Mouse (Mus musculus) WW6 (cell line): ENCODE data around the gene Nbea.

Experiments used
- DNase-seq: peaks from one replicate; pipeline ENCODE4 v3.0.0-alpha.2; 2013; ENCODE audit warnings: low read depth, low spot score

Nbea gene

DNA sequence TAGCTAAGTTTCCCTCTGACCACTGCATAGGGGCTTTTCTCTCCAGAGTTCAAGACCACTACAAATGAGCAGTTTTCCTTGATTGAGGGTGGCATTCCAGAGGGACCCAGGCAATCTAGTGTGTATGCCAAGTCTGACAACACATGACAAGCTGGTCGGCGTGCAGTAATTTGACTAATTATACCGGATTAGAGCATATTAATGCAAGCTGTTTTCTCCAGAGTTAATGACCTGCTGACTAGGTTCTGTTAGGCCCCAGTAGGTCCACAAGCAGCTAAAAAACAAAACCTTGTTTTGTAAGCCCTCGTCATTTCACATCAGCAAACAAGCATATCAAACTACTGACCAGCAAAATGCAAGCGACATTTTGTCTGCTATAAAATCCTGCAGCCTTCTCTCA is 432.1 kb downstream of the Nbea start:
- DNase-seq, result no peak

DNA sequence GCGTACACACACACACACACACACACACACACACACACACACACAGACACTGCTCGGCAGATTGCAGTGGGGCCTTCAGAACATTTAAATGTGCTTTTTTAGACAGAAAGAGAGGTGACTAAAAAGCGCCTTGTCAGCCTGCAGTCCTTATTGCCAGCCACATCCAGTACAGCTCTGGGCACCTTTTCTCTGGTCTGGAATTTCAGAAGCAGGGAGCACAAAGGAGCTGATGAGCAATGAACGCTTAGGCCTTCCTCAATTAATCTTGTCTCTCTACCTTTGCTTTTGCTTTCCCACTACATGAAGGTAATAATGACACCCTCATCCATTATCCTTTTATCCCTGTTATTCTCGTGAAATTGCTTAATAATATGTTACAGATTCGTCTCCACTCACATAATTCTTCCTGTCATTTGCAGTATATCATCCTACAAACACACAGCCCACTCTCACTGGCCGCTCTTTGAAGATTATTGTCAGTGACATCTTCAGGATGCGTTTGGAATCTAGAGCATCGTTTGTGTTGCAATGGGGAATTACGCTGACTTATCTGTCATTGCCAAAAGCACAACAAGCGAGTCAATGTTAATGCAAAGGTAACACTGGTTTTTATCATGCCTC is 432.9 kb downstream of the Nbea start:
- DNase-seq, result no peak

DNA sequence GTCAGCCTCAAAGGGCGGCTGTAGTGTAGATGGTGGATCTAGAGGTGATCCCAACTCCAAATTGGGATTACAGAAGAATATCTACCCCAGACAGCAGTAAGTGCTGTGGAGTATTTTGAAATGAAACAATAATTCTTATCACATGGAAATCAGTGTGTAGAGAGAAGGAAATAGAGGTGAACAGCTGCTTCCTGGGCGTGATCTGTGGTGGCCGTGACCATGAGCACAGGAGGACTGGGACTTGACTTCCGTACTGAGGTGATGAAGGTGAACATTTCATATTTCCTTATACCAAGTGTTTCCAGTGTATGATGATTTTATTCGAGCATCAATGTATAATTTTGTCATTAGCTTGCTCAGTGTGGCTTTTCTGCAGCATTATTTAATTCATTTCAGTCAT is 439.6 kb downstream of the Nbea start:
- DNase-seq, result no peak

DNA sequence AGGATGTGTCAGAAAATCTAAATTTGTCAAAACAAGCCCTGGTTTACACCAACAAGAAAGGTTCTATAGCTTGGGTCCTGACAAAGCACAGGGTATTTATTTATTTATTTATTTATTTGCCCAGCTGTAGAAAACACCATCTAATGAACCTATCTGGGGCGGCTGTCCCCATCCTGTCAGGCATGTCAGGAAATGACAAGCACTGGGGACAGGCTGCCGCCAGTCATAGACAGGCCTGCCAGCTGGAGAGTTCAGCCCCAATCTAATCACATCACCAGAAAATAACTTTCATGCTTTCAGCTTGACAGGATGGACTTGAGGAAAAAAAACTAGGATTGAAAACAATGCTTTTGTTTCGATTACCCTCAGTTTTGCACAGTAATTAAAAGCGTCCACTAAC is 440.8 kb downstream of the Nbea start:
- no peak for DNase-seq

DNA sequence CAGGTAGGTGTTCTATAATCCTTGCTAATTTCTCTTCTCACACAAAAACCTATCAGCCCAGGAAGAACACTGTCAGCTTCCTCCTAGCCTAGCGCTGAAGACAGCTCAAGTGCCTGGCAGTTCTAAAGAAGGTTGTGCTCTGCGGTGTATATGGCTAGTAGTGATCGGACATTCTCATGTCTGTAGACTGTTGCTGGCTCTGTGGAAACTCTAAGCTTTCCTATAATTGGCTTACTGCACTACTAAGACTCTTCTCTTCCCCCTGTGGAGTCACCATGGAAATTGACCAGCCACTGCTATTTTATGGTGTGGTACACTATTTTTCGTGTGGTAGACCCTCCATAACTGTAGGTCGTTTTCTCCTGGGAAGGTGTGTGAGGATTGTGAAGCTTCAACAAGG is 441.3 kb downstream of the Nbea start:
- no peak for DNase-seq

DNA sequence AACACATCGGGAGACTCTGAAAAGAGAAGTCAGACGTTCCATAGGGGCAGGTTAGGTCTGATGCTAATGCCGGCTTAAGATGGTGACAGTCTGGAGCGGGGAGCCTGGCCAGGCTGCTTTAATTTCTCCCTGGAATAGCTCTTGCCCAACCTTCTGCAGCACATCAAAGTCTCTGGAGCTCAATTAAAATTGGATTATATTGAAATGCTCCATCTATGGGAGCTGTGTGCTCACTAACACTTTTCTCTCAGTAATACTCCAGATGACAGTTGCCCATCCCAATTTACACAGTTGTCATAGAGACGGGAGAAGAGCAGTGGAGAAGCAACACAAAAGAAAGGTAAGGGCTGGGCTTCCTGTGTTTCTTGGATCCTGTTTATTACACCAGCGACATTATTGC is 442.1 kb downstream of the Nbea start:
- DNase-seq, result no peak

DNA sequence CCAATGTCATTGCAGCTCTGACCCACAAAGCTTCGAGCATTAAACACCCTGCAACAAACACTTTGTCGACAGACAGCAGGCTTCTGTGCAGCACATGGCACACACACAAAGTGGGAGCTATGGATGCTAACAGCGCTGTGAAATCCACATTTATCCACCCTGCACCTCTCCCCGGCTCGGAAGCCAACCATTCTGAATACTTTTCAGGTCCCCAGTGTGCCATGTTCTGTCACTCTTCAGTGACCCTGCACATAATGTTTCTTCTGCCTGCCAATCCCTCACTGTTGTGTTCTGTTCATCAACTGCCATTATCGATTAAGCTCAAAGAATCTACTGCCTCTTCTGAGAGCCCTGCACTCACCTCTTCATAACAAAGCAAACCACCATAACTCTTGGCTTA is 449.8 kb downstream of the Nbea start:
- DNase-seq, result no peak

DNA sequence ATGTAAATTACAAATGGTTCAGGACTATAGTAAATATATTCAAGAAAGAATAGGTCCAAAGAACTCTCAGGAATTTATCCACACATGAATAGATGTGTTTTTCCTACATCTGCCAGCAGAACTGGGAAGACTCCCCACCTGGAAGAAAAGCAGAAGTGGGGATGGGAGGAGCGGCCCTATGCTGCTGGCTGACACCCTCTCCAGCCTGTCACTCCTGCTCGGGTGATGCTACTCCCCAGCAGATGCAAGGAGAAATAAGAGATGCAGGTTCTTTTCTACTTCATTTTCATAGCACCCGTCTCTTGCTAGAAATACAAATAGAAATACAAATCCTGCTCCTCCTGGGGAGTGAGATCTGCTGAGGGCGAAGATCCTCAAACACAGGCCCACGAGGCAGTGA is 453.0 kb downstream of the Nbea start:
- DNase-seq, result no peak

DNA sequence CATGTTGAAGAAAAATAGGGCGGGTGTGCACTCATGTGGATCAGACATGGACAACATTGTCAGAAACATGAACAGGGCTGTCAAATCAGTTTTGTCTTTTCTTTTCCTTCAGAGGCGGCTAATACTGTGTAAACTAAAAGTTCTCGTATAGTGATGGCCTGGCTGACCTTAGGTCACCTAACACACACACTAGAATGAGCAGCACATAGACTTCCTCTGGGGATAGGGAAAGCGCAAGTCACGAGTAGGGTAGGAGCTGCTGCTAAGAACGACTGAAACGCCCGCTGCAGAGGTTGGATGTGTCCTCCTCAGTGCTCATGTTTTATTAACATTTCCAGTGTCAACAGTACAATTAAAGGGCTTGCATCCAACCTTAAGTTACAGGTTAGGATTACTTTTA is 453.4 kb downstream of the Nbea start:
- no peak for DNase-seq

DNA sequence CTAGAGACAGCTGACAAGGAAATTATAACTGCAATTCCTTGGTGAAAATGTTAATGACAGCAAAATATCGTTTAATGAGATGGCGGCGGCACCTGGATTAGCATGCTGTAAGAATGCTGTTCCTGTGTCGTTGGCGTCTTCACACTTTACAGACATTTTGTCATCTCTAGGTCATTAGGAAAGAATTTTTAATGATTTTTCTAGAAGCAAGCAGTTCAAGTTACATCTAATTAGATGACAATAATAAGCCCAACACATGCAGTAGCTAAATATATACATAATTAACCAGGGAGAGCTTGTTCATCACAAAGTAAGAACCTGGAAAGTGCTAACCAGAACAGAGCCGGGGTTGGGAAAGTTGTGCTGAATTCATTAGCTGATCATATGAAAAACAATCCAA is 469.2 kb downstream of the Nbea start:
- no peak for DNase-seq

DNA sequence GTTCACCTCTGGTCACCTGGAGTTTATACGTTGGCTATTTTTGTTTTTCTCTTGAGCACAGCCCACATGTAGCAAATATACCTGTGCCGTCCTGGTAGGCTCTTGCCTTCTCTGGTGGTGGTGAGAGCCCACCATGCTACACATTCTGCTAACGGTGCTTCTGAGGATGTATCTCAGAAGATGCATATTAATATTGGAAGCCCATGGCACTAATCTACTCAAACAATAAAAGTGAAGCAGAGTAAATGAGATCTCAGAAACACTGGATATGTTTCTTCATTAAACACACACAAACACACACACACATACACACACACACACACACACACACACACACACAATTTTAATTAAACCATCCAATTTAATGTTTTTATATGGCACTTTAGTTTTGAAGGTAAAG is 469.6 kb downstream of the Nbea start:
- DNase-seq, result no peak

DNA sequence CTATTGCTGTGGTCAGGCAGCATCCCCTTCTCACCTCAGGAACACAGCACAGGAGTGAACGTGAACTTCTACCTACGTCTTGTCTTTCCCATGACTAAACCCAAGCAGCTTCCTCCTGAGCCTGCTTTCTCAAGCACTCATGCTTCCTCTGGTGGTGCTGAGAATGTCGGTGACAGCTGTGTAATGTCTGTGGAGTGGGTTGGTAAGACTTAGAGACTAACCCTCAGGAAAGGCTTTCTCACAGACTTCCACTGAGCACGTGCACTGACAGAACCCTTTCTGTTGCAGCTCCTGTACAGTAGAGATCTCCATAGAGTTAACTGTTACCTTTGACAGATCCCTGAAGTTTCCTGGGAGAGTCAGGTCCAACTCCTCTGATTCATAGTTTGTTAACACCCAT is 473.2 kb downstream of the Nbea start:
- DNase-seq, result no peak

DNA sequence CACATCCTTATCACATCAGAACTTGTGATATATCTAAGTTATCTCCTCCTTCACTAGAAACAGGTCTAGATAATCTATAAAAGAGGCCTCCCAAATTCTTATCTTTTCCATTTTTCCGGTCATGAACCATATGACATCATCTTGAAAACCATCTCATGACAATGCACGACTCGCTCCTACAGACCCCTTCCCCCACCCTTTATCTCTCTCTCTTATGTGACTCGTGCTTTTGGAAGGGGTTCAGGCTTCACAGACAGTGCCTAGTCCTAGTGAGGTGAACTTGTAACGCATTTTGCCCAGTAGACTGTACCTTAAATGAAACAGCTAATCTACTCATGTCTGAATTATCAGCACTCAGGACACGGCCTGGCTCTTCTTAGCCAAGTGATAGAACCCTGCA is 481.9 kb downstream of the Nbea start:
- DNase-seq, result no peak

DNA sequence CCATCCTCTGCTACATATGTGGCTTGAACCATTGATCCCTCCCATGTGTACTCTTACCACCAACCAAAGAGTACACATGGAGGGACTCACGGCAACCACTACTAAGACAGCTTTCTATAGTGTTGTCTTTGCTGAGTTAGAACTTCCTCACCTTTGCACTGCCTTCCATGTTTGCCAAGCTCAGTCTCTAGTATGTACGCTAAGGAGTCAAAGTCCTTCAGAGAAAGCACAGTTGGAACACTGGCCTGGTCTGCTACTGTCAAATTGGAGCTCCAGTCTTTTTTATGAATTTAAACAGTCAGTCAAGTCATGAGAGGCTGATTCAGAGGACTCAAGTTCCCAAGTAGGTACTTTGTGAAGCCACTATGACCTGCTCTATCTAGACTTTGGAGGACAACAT is 486.3 kb downstream of the Nbea start:
- no peak for DNase-seq

DNA sequence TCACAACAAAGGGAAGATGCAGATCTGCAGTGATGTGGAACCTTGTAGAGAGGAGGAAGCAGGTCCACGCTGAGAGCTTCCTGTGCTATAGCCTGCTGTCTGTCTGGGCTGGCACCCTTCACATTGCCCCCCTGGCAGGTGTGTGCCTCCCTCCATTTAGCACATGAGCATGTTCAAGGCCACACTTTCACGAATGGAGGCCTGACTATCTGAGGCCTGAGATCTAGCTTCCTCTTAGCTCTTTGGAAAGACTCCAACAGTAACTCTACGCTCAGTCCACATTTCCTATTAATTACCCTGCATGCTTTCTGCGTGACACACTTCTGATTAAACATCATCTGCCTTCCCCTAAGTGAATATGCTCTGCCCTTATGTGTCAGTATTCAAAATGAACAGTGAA is 490.4 kb downstream of the Nbea start:
- DNase-seq, result no peak

DNA sequence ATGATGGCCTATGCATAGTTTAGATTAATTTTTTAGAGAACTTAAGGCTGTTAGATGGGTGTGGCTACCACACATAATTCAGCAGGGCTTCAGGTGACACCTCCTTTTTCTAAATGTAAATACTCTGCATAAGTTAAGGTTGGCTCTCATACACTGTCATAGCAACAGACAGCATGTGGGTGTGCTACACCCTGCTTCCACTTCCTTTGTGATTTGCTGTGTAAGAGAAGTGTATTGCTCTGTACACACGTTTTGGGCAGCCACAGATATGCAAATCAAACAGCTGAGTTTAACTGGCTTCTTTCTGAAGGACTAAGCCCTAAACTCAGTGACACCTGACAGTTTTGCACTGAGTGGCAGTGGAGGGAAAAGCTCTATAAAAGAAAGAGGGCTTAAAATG is 495.4 kb downstream of the Nbea start:
- DNase-seq, result no peak

DNA sequence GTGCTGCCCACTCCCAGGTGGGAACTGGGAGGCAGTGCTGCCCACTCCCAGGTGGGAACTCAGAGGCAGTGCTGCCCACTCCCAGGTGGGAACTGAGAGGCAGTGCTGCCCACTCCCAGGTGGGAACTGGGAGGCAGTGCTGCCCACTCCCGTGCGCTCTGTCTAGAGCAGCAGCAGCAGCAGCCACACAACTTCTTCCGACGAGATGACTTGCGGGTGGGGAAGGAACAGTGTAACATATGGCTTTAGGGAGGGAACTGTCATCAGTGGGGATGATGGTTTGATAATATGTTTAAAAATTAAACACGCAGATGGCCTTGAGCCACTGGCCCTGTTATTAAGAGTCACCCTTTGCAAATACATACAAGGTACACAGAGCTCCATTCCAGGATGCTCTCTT is 496.5 kb downstream of the Nbea start:
- no peak for DNase-seq

DNA sequence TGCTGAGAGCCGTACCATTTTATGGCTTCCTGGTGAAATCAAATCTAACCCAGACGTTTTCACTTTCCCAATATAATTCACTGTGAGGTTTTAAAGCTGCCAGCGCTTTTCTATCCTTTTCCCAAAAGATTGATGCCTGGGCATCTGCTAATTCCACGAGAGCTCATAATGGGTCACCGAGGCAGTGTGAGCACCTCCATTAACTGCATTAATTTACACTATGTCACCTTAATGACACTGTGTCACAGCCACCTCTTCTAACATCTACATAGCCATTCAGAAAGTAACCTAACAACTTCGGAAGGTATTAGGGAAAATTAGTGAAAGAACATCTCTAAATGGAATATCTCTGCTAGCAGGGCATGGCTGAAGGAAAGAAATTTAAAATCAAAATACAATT is 497.9 kb downstream of the Nbea start:
- DNase-seq, result no peak

DNA sequence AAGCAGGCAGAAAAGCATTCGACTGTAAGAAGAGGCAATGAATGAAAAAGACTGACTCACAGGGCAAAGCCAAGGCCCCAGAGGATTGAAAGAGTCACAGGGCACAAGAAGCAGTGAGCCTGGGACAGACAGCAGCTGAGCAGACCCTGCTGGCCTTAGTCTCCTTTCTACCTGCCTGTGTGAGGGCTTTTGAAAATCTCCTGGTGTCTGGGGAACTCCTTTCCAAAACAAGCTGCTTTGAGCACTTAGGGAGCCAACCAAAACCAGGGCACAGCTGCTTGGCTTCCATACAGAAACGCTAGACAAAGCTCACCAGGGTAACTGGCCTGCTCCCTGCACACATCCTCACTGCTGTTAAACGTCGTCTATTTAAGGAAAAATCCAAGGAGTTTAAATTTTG is 498.6 kb downstream of the Nbea start:
- no peak for DNase-seq

DNA sequence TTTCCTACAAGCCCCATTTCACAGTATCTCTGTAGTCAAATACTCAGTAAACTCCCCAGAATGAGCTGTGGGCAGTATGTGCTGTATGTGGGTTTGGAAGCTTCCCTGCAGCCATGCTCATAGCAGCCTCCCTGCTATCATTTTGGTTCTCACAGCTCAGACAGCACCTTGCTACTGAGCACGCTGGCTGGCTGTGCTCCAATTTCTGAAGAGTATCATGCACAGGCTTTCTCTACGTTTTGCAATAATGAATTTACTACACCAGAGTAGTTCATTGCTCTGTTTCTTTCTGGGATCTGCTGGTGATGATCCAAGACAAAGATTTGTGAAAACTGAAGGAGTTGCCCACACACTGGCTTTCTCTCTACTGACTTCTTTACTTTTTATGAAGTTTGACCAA is 505.8 kb downstream of the Nbea start:
- no peak for DNase-seq

DNA sequence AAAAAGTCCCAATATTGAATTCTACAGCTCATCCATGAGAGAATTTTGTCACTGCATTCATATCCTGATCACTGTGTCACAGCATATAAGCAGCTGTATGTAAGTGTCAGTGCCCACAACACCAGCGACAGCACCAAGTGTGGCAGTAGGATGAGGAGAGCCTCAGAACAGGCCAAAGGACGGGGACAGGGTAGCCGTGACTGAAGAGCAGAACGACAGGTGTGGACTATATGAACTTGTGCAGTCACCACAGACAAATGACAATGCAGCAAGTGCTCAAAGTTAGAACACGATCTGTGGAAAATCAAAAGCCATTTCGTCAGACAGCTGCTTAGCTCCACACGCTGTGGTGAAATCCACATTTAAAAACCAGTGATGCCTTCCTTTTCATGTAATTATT is 509.3 kb downstream of the Nbea start:
- DNase-seq, result no peak

DNA sequence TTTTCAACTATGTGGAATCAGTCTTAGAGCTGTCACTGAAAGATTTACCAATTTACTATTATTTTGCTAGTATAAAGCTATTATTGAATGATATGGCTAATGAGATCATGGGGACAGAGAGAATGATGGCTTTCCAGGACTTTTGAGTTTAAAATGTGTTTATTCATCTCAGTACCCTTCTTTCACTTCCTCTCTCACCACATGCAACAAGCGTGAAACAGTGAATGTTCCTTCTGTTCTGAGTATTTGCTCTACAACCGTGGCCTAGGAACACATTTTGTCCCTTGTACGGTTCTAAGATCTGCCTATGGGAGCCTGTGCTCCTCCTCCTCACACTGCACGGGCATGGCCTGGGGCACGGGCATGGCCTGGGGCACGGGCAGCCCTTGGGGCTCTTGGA is 516.5 kb downstream of the Nbea start:
- no peak for DNase-seq

DNA sequence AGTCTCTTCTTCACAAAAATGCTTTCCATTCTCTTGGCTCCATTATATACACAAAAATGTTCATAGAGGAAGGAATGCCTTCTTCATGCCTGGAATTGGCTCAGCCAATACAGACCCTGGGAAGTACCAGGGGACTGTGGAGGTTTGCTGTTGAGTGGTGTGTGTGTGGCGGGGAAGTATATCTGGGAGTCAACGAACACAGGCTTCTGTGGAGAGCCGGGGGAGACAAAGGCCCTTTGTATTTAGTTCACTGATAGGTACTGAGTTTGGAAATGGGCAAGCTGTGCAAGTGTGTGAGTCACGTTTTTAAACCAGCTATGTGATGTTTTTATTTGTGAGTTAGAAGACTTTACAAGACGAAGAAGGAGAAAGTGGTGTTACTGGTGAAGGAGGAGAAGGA is 517.6 kb downstream of the Nbea start:
- DNase-seq, result no peak

DNA sequence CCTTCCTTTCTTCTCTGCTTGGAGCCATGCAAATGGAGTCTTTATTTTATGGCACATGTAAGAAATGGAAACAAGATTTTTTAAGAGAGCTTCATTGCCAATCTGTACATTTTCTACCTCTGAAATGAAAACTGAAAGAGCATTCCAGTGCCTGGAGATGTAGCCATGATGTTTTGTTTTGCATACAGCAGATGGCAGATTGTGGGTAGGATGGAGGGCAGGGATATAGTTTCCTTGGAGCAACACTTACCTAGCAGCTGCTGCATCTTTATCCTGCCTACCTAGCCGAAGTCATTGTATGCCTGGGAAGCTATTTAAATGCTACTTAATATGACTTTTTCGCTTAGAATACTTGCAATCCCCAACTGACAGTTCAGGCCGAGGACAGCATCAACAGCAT is 518.8 kb downstream of the Nbea start:
- no peak for DNase-seq
